Mouse (Mus musculus): Measurements from ENCODE around the gene Fam189b. TPM values are rescaled to one million over a fixed set of nuclear protein-coding genes. Genes with fewer than 3 reads are reported as not detected.

Gene Fam189b
- total RNA-seq, 2 experiments from 2014 or later, result 5.4 TPM; not detected in 1

GRCm38 (mm10) chr3:89164506-89165267 lies 18.3 kb upstream of the Fam189b start, which contains the start of gene Clk2:
Gene Clk2, plus strand, starts transcription at chr3:89164795.
- ATAC-seq (replicated peaks; ENCODE audit: low FRiP score, poor library complexity, severe bottlenecking), result peak; percentile 98

DNA sequence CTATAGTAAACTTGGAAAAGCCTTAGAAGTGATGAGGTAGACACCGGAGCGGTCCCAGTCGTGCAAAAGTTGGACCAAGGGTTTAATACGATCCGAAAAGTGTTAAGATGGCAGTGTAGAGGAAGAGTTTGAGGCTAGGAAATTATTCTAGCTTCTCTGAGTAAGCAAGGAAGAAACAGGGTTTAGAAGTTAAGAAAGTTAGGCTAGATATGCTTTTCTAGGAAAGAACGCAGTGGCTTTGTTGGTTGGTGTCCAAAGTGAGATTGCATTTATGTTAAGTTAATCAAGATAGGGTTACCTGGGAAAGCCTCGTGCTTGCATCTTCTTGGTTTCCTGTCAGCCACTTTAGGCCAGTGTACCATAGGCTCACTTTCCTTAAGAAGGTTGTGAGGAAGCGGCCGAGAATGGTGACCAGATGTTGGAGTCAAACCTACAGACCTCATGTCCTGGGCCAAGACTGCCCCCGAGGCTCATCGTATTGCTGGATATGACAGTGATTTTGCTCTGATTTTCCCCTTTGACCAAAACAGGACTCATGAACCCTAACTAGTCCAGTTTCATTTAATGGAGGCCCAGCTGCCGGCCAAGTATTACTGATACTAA lies 17.6 kb upstream of the Fam189b start:
- no peak for ATAC-seq (replicated peaks; ENCODE audit: low FRiP score, poor library complexity, severe bottlenecking)

- ATAC-seq (replicated peaks; ENCODE audit: low FRiP score, poor library complexity, severe bottlenecking), result no peak
Observed at GRCm38 (mm10) chr3:89166945-89167344, 16.0 kb upstream of the Fam189b start.

DNA sequence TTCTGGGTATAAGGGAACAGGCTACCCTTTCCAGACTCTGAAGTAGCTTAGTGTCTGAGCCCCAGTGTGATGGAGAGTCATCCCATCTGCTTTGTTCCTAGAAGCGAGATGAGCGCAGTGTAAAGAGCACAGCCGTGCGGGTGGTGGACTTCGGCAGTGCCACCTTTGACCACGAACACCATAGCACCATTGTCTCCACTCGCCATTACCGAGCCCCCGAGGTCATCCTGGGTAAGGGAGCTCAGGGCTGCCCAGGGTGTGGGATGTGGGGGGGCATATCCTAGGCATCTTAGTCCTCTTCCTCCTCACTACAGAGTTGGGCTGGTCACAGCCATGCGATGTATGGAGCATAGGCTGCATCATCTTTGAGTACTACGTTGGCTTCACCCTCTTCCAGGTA lies 8.1 kb upstream of the Fam189b start:
- no peak for ATAC-seq (replicated peaks; ENCODE audit: low FRiP score, poor library complexity, severe bottlenecking)

- ATAC-seq (replicated peaks; ENCODE audit: low FRiP score, poor library complexity, severe bottlenecking), result no peak
Observed at GRCm38 (mm10) chr3:89175544-89175943, 7.4 kb upstream of the Fam189b start.

- no peak for ATAC-seq (replicated peaks; ENCODE audit: low FRiP score, poor library complexity, severe bottlenecking)
Observed at GRCm38 (mm10) chr3:89176421-89176820, 6.5 kb upstream of the Fam189b start.

- ATAC-seq (replicated peaks; ENCODE audit: low FRiP score, poor library complexity, severe bottlenecking), result peak; percentile 93
Observed at GRCm38 (mm10) chr3:89177242-89178106, 5.5 kb upstream of the Fam189b start, which contains the start of gene Scamp3. Gene Scamp3, plus strand, starts transcription at chr3:89177473.

DNA sequence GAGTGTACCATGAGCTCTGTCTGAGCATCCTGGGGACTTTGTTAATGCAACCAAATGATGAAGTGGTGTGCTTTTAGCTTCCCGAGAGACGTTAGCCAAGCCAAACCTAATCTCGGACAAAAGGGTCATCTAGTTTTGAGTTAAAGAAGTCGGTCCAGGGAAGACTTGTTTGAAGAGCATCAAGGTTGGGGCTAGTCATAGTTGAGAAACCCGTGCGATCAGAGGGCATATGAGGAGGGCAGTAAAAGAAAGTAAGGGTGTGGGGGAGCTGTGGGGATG lies 4.9 kb upstream of the Fam189b start:
- no peak for ATAC-seq (replicated peaks; ENCODE audit: low FRiP score, poor library complexity, severe bottlenecking)

DNA sequence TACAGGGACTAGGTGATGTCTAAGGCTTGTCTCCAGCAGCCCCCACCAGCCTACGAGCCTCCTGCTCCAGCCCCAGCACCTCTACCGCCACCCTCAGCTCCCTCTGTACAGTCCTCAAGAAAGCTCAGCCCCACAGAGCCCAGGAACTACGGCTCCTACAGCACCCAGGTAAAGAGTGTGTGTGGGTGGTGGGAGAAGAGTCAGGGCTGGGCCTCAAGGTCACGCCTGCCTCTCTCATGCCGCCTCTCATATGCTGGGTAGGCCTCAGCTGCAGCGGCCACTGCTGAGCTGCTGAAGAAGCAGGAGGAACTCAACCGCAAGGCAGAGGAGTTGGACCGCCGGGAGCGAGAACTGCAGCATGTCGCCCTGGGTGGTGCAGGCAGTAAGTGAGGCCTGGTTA lies 3.9 kb upstream of the Fam189b start:
- ATAC-seq (replicated peaks; ENCODE audit: low FRiP score, poor library complexity, severe bottlenecking), result no peak

DNA sequence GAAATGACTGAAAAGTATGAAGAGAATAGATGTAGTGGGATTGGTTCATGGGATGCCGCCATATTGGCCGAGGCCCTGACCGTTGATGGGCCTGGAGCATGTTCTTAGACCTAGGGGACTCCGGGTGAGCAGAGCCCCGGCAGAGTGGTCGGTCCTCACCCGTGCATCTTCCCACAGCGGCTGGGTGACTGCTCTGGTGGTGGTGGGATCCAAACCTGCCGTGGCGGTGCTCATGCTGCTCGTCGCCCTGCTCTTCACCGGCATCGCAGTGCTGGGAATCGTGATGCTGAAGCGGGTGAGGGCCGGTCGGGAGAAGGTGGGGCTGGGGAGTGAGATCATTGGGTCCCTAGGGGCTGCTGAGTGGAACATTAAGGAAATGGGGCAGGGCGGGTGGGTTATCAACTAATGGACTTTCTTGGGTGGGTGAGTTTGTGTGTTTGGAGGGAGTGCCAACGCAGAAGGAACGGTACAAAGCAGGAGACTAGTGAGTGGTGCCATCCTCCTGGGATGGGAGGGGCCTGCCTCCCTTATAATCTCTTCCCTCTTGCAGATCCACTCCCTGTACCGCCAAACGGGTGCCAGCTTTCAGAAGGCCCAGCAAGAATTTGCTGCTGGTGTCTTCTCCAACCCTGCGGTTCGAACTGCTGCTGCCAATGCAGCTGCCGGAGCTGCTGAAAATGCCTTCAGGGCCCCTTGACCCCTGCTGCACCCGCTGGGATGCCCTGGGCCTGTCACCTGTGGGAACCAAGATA lies 1.0 kb upstream of the Fam189b start:
- ATAC-seq (replicated peaks; ENCODE audit: low FRiP score, poor library complexity, severe bottlenecking), result no peak

DNA sequence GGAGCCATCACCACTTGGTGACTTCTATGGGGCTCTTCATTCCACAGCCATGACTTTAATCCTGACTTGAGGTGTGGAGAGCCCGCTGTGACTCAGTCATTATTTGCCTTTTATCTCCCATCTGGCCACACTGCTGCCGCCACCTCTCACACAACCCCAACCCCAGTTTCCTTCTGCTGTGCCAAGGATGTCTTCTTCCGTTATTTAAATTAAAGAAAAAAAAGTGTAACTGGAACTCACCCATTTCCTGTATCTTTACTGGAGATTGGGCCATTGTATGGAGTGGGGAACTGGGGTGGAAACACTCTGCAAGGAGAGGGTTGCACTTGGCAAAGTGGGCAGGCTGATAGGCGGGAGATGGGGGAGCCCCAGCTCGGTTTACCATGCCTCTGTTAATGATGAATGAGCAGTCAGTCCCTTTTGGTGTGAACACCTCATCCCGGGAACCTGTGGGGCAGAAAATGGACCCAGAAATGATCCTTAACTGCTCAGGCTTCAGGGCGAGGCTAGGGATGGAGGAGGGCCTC lies 349 bp upstream of the Fam189b start:
- no peak for ATAC-seq (replicated peaks; ENCODE audit: low FRiP score, poor library complexity, severe bottlenecking)

GRCm38 (mm10) chr3:89183959-89184315 lies 994 bp downstream of the Fam189b start:
- no peak for ATAC-seq (replicated peaks; ENCODE audit: low FRiP score, poor library complexity, severe bottlenecking)

DNA sequence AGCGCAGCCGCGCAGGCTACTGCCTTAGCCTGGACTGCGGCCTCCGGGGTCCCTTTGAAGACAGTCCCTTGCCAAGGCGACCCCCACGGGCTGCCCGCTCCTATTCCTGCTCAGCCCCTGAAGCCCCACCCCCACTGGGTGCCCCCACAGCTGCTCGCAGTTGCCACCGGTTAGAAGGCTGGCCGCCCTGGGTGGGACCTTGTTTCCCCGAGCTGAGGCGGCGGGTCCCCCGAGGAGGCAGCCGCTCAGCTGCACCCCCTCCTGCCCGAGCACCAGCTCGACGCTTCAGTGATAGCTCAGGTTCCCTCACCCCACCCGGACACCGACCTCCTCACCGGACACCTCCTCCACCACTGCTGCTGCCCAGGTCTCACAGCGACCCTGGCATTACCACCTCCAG lies 4.3 kb downstream of the Fam189b start:
- ATAC-seq (replicated peaks; ENCODE audit: low FRiP score, poor library complexity, severe bottlenecking), result no peak

DNA sequence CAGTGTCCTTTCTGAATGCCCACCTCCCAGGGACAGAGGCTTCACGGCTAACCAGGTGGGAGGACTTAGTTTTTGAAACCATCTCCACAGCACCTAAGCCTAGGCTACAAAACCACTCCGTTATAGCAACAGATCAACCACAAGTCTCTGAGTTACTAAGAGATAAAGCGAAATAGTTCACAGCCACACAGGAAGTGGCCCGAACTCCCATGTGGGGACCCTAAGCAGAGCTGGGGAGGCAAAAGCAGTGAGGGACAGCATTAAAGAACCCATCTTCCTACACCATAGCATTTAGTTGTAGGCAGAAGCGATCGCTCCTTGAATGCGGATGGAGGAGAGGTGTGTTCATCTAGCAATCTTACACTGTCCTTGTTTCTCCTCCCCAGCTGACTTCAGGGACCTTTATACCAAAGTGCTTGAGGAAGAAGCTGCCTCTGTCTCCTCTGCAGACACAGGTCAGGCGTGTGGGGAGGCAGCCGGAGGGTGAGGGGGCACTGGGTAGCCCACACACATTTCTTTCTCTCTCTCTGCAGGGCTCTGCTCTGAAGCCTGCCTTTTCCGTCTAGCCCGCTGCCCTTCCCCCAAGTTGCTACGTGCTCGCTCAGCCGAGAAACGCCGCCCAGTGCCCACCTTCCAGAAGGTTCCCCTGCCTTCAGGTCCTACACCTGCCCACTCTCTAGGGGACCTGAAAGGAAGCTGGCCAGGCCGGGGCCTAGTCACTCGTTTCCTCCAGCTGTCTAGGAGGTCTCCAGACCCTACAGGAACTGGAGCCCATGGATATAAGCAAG lies 4.9 kb downstream of the Fam189b start:
- ATAC-seq (replicated peaks; ENCODE audit: low FRiP score, poor library complexity, severe bottlenecking), result no peak

DNA sequence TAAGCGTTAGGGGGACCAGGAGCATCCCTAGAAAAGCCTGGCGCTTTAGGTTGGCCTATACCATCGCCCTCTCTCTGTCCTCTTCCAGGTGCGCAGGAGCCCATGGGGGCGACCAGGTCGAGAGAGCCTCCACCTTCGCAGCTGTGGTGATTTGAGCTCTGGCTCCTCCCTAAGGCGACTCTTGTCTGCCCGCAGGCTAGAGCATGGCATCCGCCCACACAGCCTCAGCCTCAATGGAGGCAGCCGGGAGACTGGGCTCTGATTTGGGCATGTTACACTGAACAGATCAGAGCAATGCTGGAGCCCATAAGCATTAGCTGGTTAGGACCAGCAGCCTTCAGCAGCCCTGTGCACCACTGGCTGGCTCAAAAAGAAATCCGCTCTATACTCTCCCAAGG lies 5.5 kb downstream of the Fam189b start:
- no peak for ATAC-seq (replicated peaks; ENCODE audit: low FRiP score, poor library complexity, severe bottlenecking)

DNA sequence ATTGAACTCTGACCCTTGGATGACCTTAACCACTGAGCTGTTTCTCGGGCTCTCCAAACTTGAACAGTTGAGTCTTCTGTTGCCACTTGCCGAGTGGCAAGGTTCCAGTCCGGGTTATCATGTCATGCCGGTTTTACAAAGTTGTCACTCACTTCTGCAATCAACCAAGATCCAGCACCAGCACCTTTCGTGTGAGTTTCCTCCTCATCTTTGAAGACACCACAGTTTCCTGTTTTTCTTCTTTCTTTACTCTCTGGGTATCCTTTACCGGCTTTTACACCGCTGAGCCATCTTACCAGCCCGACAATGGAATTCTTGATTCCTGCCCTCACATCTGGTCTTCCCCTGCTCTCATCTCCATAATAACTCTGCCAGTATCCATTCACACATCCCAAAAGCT lies 7.5 kb downstream of the Fam189b start:
- no peak for ATAC-seq (replicated peaks; ENCODE audit: low FRiP score, poor library complexity, severe bottlenecking)

- no peak for ATAC-seq (replicated peaks; ENCODE audit: low FRiP score, poor library complexity, severe bottlenecking)
Observed at GRCm38 (mm10) chr3:89193351-89193750, 10.4 kb downstream of the Fam189b start.

DNA sequence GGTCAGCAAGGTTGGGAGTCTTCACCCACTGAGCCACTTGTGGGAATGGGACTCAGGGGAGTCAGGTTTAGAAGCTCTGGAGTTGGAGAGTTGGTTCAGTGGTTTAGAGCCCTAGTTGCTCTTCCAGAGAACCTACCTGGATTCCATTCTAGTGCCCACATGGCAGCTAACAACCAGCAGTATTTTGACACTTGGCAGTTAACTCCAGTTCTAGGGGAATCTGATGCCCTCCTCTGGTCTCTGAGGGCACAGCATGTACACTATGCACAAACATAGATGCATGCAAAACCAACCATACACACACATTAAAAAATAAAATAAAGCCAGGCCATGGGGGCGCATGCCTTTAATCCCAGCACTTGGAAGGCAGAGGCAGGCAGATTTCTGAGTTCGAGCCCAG lies 10.9 kb downstream of the Fam189b start:
- ATAC-seq (replicated peaks; ENCODE audit: low FRiP score, poor library complexity, severe bottlenecking), result no peak
